Mouse (Mus musculus) ZHBTc4 (cell line): Measurements from ENCODE around the gene Carnmt1.

Experiments used
- DNase-seq: peaks from one replicate; pipeline ENCODE4 v3.0.0-alpha.2; 2011; ENCODE audit warnings: low read depth, low spot score

Carnmt1 gene

DNA sequence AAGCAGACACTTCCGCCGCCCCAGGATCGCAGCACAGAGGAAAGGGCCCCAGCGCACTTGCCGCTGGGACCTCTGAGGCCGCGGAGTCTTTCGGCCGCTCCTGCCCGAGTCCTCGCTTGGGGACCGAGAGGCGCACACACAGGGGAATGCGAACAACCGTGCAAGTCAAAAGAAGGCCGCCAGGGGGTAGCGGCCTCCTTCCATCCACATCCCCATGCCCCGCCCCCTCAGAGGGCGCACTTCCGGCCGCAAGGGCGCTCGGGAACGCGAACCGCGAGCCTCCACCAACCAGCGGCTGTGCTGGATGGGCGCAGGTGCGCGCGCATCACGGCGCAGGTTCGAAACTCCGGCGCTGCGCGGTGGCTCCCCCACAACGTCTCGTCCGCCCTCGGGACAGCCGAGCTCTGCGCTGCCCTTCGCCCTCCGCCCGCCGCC is 42.3 kb downstream of the Carnmt1 start, which contains the start of gene D030056L22Rik:
Gene D030056L22Rik, plus strand, starts transcription at position 328 of the 435 bp plus-strand sequence.
- peak; percentile 99 for DNase-seq

DNA sequence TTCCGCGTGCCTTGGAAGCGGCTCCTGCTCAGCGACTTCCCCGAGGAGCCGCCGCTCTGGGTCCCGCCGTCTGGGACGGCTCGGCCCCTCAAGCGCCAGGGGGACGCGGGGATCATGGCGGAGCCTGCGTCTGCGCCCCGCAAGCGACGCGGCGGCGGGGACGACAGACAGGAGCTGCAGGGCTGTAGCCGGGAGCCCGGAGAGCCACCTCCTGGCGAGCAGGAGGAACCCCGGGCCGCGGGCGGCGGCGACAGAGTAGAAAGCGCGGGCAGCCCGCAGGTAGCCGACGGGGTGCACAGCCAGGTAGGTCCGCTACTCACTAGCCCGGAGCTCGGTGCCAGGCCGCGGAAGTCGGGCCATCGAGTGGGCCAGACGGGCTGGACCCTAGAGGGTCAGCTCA is 42.8 kb downstream of the Carnmt1 start:
- DNase-seq = peak; percentile 56

DNA sequence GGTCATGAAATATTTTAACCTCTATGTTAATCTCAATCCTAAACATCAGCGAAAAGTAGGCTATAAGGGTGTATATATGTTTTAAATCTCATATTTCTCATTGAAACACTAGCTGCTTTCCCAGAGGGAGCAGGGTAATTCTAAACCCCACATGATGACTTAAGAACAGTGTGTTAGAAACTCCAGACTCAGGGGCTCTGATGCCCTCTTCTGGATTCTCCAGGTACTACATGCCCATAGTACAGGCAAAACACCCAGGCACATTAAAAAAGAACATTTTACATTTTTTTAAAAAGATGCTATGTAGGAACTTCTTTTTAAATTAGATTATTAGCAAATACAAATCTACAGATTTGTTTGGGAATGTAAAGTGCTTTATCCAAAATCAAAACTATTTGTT is 45.8 kb downstream of the Carnmt1 start:
- DNase-seq = peak; percentile 79

DNA sequence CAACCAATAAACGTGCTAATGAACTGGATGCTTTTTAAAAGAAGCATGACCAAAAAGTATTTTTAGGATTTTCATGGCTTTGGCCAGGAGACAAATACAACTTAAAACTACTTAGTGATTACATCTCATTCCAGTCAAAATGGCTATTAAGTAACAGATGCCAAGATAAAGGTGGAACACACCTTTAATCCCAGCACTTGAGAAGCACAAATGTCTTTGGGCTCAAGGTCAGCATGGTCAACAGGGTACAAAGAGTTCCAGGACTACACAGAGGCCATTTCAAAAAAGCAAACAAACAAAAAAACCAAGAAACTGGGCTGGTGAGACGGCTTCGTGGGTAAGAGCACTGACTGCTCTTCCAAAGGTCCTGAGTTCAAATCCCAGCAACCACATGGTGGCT is 49.8 kb downstream of the Carnmt1 start:
- DNase-seq = no peak

DNA sequence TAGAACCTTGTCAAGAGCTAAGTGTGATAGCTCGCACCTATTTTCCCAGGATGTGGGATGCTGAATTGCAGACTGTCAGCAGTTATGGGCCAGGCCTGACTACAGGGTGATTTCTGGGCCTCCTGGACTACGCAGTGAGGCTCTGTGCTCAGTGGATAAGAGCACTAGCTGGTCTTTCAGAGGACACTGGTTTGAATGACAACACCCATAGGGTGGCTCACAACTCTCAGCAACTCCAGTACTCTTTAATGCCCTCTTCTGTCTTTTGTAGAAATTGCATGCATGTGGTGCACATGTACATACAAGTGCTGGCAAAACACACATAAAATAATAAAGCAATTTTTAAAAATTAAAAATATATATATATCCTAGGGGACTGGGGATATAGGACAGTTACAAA is 54.6 kb downstream of the Carnmt1 start:
- DNase-seq = no peak

DNA sequence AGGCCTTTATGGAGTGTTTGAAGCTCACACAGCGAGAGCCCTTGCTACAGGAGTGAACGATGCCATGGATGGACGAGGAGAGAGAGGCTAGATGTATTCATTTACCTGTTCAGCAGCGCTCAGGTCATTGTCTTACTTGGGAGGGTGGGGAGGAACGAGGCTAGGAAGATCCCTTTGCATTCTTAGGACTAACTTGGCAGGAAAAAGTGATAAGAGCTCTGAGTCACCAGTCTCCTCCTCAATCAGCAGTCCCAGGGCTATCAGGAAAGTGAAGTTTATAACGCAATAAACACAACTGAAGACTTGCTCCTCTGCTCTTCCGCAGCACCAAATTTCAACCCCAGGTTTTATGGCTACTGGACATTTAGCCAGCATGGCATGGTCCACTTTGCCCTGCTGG is 59.7 kb downstream of the Carnmt1 start:
- DNase-seq = no peak

DNA sequence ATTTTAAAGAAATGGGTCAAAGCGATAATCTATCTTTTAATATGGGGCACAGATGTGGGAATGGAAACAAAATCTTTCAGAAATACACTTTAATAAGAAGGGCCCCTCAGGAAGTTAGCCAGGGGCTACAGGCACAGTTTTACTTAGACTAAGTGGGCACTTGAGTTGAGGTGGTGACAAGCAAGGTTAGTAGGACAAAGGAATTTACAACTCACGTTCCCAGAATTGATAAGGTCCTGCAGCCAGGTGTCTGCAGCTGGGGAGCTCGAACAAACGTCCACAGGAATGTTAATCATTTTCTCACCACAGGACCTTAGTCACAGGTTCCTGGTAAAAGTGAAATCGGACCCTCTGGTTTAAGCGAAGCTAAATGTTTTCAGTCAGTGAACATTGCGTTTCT is 60.5 kb downstream of the Carnmt1 start:
- peak; percentile 43 for DNase-seq

DNA sequence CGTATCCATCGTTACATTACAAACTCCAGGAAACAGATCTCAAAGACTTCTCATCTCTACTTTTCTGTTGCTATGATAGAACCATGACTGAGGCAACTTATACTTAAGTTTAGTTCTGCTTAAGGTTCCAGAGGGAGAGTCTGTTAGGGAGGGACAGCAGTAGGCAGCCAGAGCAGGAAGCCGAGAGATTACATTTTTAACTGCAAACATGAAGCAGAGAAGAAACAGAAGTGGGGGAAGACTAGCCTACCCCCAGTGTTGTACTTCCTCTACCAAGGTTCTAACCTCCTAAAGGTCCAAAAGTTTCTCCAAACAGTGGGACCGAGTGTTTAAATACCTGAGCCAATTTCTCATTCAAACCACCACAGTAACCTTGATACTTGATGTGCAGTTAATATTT is 65.3 kb downstream of the Carnmt1 start:
- no peak for DNase-seq

DNA sequence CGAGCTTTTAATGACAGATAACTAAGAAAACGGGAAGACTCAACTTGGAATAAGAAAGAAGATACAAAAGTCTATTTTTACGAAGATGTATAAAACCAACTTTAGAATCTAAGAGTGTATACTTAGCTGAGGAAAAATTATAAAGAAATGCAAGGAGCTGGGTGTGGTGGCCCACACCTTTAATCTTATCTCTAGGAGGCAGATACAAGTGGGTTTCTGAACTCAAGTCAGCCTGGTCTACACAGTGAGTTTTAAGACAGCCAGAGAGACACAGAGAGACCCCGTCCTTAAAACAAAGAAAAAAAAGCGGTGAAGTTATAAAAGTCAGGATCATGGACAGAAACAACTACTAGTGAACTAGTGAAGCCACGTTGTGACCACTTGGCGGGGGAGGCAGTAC is 68.6 kb downstream of the Carnmt1 start:
- DNase-seq = no peak

DNA sequence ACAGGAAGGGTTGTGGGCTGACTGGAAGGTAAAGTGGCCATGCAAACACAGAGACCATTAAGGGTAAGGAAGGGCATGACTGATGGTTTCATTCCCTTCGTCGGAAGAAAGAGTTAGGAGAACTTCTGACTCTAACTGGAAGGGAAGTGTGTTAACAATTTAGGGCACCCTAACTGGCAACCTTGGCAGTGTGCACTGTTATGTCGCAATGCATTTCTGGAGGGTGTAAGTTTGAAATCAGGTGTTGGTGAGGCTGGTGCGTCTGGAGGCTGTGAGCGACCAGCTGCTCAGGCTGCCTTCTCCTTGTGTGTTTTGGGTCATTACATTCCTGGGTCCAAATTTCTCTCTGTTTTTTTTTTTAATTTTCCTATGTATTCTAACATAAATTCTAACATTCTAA is 73.4 kb downstream of the Carnmt1 start:
- DNase-seq = no peak

DNA sequence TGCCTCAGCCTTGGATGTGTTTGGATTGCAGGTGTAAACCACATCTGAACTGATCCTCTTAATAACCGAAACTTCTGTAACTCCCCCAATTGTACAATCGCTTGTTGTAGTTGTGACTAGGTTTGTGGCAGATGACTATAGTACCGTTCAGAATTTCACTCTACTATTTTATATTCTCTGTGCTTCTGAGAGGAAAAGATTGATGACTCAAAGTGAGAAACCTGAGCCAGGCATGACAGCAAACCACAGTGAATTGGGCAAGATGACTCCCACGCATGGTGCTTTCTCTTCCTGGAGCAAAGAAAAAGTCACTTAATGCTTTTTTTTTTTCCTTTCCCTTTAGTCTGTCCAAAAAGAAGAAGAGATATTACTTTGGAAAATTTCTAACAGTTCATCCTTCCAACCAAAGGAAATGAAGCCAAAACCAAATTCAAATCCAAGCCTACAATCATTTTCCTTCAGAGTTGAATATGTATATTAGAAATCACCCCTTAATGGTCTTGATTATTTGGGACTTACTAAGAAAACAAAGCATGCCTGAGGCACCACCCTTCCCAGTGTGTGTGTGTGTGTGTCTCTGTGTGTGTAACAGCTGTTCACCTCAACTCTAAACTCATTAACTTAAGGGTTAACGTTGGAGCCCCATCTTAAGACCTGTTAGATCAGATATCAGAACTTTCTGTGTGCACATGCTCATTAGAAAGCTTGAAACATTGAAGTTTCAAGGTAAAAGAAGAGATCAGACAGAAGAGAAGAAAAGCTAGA is 76.2 kb downstream of the Carnmt1 start:
- no peak for DNase-seq

DNA sequence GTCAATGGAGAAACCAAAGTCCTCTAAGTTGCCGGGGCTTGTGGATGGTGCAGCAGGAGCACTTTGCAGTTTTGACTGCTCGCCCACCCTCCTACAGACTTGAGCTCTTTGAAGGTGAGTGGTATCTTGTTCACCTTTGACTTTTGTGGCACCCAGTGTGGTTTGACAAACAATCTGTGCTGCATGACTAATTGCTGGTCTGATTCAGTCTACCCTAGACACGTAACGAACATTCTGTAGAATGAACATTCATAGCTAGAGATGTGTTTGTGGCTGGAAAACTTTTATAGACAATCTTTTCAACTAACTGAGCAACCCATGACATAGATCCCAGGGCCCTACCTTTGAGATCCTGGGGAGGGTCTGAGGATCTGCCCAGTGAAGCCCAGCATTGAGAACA is 76.8 kb downstream of the Carnmt1 start:
- no peak for DNase-seq

DNA sequence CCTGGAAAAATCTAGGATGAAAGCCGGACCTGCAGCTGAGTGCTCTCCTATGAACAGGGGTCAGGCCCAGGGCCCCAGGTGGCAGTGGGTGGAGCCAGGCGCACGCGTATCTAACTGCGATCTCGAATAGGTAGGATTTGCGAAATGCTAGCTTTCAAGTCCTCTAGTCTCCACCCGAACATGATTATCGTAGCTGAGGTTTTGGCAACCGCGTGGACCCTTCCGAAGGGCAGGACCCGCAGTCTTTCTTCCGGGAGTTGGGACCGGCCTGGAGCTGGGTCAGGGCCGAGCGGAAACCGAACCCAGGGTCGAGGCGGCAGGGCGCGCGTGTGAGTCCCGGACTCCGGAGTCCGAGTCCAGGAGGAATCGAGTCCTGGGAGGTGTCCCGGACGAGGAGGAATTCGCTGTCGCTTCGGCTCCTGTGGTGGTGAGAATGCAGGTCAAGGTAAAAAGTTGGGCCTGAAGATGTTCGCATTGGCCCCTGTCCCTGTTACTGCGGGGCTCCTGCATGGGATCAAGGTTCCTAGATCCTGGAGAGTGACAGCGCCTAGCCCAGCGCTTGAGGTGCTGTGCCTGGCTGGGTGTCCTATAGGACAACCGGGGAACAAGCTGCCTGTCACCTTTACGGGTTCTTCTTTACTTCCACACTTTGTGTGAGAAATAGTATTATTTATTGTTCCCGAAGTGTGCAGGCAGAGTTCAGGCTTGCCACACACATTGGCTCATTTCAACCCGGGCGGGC is 79.2 kb downstream of the Carnmt1 start, which contains the start of gene Trpm6:
Gene Trpm6, plus strand, starts transcription at position 386 of the 742 bp plus-strand sequence.
- DNase-seq = peak; percentile 52
